Mouse (Mus musculus) intestine, postnatal 0 days (tissue): ENCODE results near the gene Ext2. TPM values are rescaled to one million over a fixed set of nuclear protein-coding genes. Genes with fewer than 3 reads are reported as not detected.

Experiments
- ATAC-seq: fragments of 200-750 bp; cut with Nextera tagmentation; 2 replicates; pipeline ENCODE4 v1.8.0; 2017; ENCODE audit warnings: mild to moderate bottlenecking, moderate TSS enrichment, moderate library complexity
- H3K27ac ChIP-seq: fragments of 300-500 bp; sonication (generic); 2 replicates; pipeline ENCODE4 v1.5.1; 2014; ENCODE audit warnings: mild to moderate bottlenecking, low read depth, low read length, moderate library complexity
- H3K27me3 ChIP-seq: fragments of 300-500 bp; sonication (generic); replicated peaks from 2 replicates; pipeline ENCODE4 v1.6.1; 2014; ENCODE audit warnings: low read length, mixed read lengths; ENCODE audit not compliant: control insufficient read depth, insufficient read depth
- H3K36me3 ChIP-seq: fragments of 300-500 bp; sonication (generic); 2 replicates; pipeline ENCODE4 v1.6.1; 2014; ENCODE audit warnings: mild to moderate bottlenecking, moderate library complexity; ENCODE audit not compliant: control insufficient read depth, insufficient read depth
- H3K4me1 ChIP-seq: fragments of 300-500 bp; sonication (generic); replicated peaks from 2 replicates; pipeline ENCODE4 v1.6.1; 2014; ENCODE audit warnings: antibody characterized with exemption, low read length, mixed read lengths; ENCODE audit not compliant: control insufficient read depth, insufficient read depth
- H3K4me2 ChIP-seq: fragments of 300-500 bp; sonication (generic); replicated peaks from 2 replicates; pipeline ENCODE4 v1.6.1; 2014; ENCODE audit warnings: low read depth, mild to moderate bottlenecking, moderate library complexity
- H3K4me3 ChIP-seq: fragments of 300-500 bp; sonication (generic); 2 replicates; pipeline ENCODE4 v1.5.1; 2014; ENCODE audit warnings: low read depth, low read length
- H3K9ac ChIP-seq: fragments of 300-500 bp; sonication (generic); 2 replicates; pipeline ENCODE4 v1.6.1; 2014; ENCODE audit warnings: mild to moderate bottlenecking, low read depth, low read length
- H3K9me3 ChIP-seq: fragments of 300-500 bp; sonication (generic); 2 replicates; pipeline ENCODE4 v1.6.1; 2016; ENCODE audit warnings: mixed run types; ENCODE audit not compliant: control insufficient read depth
- CTCF ChIP-seq: sonication (generic); IDR thresholded peaks from 2 replicates; pipeline ENCODE4 v1.5.1; 2016; ENCODE audit warnings: low read depth, mild to moderate bottlenecking, control low read depth, antibody characterized with exemption, moderate library complexity
- WGBS: fragments of 180-500 bp; shearing (Covaris S2); extraction: QIAGEN DNeasy Blood & Tissue Kit; methylation state at CpG from one replicate; pipeline ENCODE4 v1.1.7; 2014; 5-methylcytosine and 5-hydroxymethylcytosine counted together
- polyA plus RNA-seq: library from polyadenylated mRNA; unstranded; fragments of >200 nt; fragmentation: Nextera tagmentation; extraction: Ambion mirVana; gene quantifications from 2 replicates; pipeline ENCODE4 v1.2.1, GENCODE M21; 2015

Ext2 gene
- polyA plus RNA-seq, 1 experiment from 2014 or later: 40.8 TPM

- Histone ChIP-seq H3K4me2 (no peak overlapping the region), H3K9ac (no peak overlapping the region), H3K27ac (no peak overlapping the region), H3K36me3 (peaks cover 14% of the 10 kb centered on the region; the same call in 1 of the 2 replicates), H3K9me3 (no peaks in the 10 kb centered on the region), H3K4me1 (no peaks in the 10 kb centered on the region), H3K27me3 (no peaks in the 10 kb centered on the region), H3K4me3 (no peak overlapping the region)
- WGBS: 82% methylated on average over 6 of the region's 6 CpGs
- no peak for ATAC-seq
- TF ChIP-seq CTCF: no peak
These were observed 52.5 kb downstream of the Ext2 start for GRCm38 (mm10) chr2:93769875-93770274.

GRCm38 (mm10) chr2:93765721-93766120, 56.6 kb downstream of the Ext2 start:
- WGBS: 90% methylated on average over 5 of the region's 5 CpGs
- no peak for ATAC-seq
- no peak for TF ChIP-seq CTCF

GRCm38 (mm10) chr2:93764211-93764610, 58.2 kb downstream of the Ext2 start:
- Histone ChIP-seq H3K4me2 (no peak overlapping the region), H3K4me3 (no peak overlapping the region), H3K27ac (no peak overlapping the region), H3K36me3 (peaks cover 22% of the 10 kb centered on the region), H3K9ac (no peak overlapping the region), H3K27me3 (no peaks in the 10 kb centered on the region), H3K4me1 (no peaks in the 10 kb centered on the region), H3K9me3 (no peaks in the 10 kb centered on the region)
- WGBS: 85% methylated on average over 3 of the region's 3 CpGs
- no peak for ATAC-seq
- no peak for TF ChIP-seq CTCF

More at GRCm38 (mm10) chr2:93765721-93766120, 56.6 kb downstream of the Ext2 start:
- Histone ChIP-seq H3K36me3 (peaks cover 26% of the 10 kb centered on the region; the same call in 1 of the 2 replicates), H3K4me1 (no peaks in the 10 kb centered on the region), H3K27me3 (no peaks in the 10 kb centered on the region), H3K9ac (no peak overlapping the region), H3K9me3 (no peaks in the 10 kb centered on the region), H3K27ac (no peak overlapping the region), H3K4me3 (no peak overlapping the region), H3K4me2 (no peak overlapping the region)

GRCm38 (mm10) chr2:93760389-93760788, 62.0 kb downstream of the Ext2 start:
- 94% methylated on average over 3 of the region's 3 CpGs for WGBS
- Histone ChIP-seq H3K4me2 (no peak overlapping the region), H3K4me1 (no peaks in the 10 kb centered on the region), H3K27me3 (no peaks in the 10 kb centered on the region), H3K4me3 (no peak overlapping the region), H3K27ac (no peak overlapping the region), H3K36me3 (peaks cover 16% of the 10 kb centered on the region), H3K9ac (no peak overlapping the region), H3K9me3 (no peaks in the 10 kb centered on the region)
- TF ChIP-seq CTCF: no peak
- ATAC-seq: no peak

- no peak for TF ChIP-seq CTCF
- Histone ChIP-seq H3K9ac (no peak overlapping the region), H3K4me1 (no peaks in the 10 kb centered on the region), H3K9me3 (no peaks in the 10 kb centered on the region), H3K27me3 (no peaks in the 10 kb centered on the region), H3K4me2 (no peak overlapping the region), H3K36me3 (peaks cover 16% of the 10 kb centered on the region), H3K4me3 (no peak overlapping the region), H3K27ac (no peak overlapping the region)
- 63% methylated on average over 7 of the region's 7 CpGs for WGBS
- no peak for ATAC-seq
These were observed 63.2 kb downstream of the Ext2 start for GRCm38 (mm10) chr2:93759173-93759572.

GRCm38 (mm10) chr2:93758298-93758697, 64.1 kb downstream of the Ext2 start:
- ATAC-seq: no peak
- 79% methylated on average over 6 of the region's 6 CpGs for WGBS
- H3K36me3 ChIP-seq: peaks cover 16% of the 10 kb centered on the region

GRCm38 (mm10) chr2:93754366-93754765, 68.0 kb downstream of the Ext2 start:
- H3K4me2 ChIP-seq: no peak overlapping the region
- H3K27me3 ChIP-seq: no peaks in the 10 kb centered on the region
- H3K36me3 ChIP-seq: no peaks in the 10 kb centered on the region
- 89% methylated on average over 2 of the region's 2 CpGs for WGBS
- H3K9me3 ChIP-seq: no peaks in the 10 kb centered on the region
- H3K4me3 ChIP-seq: no peak overlapping the region
- no peak overlapping the region for H3K9ac ChIP-seq
- TF ChIP-seq CTCF: no peak
- H3K27ac ChIP-seq: no peak overlapping the region
- H3K4me1 ChIP-seq: no peaks in the 10 kb centered on the region
- no peak for ATAC-seq

More at GRCm38 (mm10) chr2:93758298-93758697, 64.1 kb downstream of the Ext2 start:
- Histone ChIP-seq H3K27me3 (no peaks in the 10 kb centered on the region), H3K9ac (no peak overlapping the region), H3K9me3 (no peaks in the 10 kb centered on the region), H3K4me3 (no peak overlapping the region), H3K27ac (no peak overlapping the region), H3K4me1 (no peaks in the 10 kb centered on the region), H3K4me2 (no peak overlapping the region)
- no peak for TF ChIP-seq CTCF
